Mouse (Mus musculus): Measurements from ENCODE around the gene Prkaca.

GRCm38 (mm10) chr8:83934222-83934621, 38.6 kb upstream of the Prkaca start:
- TF ChIP-seq CTCF (conservative IDR thresholded peaks at IDR 0.05; ENCODE audit: low read length) (no peak), NANOG (IDR thresholded peaks at IDR 0.05; ENCODE audit: borderline replicate concordance, low read length) (no peak), POU5F1 (IDR thresholded peaks at IDR 0.05; ENCODE audit: borderline replicate concordance, low read length) (no peak)

Measured in E14TG2a.4 (cell line).